Mouse (Mus musculus) midbrain, postnatal 0 days (tissue): ENCODE data around the gene Trak1. TPM values are rescaled to one million over a fixed set of nuclear protein-coding genes. Genes with fewer than 3 reads are reported as not detected.

Source experiments
- ATAC-seq: fragments of 200-750 bp; cut with Nextera tagmentation; 2 replicates; pipeline ENCODE4 v1.8.0; 2017; ENCODE audit warnings: moderate number of reproducible peaks, mild to moderate bottlenecking, moderate TSS enrichment, moderate library complexity; ENCODE audit not compliant: low FRiP score
- DNase-seq: peaks from one replicate; pipeline ENCODE4 v3.0.0-alpha.2; 2015; ENCODE audit warnings: low spot score
- H3K27ac ChIP-seq: fragments of 300-500 bp; sonication (generic); 2 replicates; pipeline ENCODE4 v1.5.1; 2014; ENCODE audit warnings: low read depth, mild to moderate bottlenecking, low read length, mixed read lengths
- H3K27me3 ChIP-seq: fragments of 300-500 bp; sonication (generic); 2 replicates; pipeline ENCODE4 v1.6.1; 2014; ENCODE audit warnings: low read length, control low read depth, mixed read lengths; ENCODE audit not compliant: insufficient read depth
- H3K36me3 ChIP-seq: fragments of 300-500 bp; sonication (generic); 2 replicates; pipeline ENCODE4 v1.6.1; 2014; ENCODE audit warnings: low read length, control low read depth, mixed read lengths; ENCODE audit not compliant: insufficient read depth
- H3K4me1 ChIP-seq: fragments of 300-500 bp; sonication (generic); 2 replicates; pipeline ENCODE4 v1.6.1; 2014; ENCODE audit warnings: mild to moderate bottlenecking, control low read depth, antibody characterized with exemption, low read length, mixed read lengths; ENCODE audit not compliant: insufficient read depth
- H3K4me2 ChIP-seq: fragments of 300-500 bp; sonication (generic); 2 replicates; pipeline ENCODE4 v1.6.1; 2014; ENCODE audit warnings: low read depth, mild to moderate bottlenecking, low read length, mixed read lengths; ENCODE audit not compliant: poor library complexity, severe bottlenecking
- H3K4me3 ChIP-seq: fragments of 300-500 bp; sonication (generic); 2 replicates; pipeline ENCODE4 v1.5.1; 2014; ENCODE audit warnings: low read depth, mild to moderate bottlenecking, low read length, moderate library complexity
- H3K9ac ChIP-seq: fragments of 300-500 bp; sonication (generic); replicated peaks from 2 replicates; pipeline ENCODE4 v1.6.1; 2014; ENCODE audit warnings: mild to moderate bottlenecking, low read length, moderate library complexity, mixed read lengths; ENCODE audit not compliant: poor library complexity, severe bottlenecking
- H3K9me3 ChIP-seq: fragments of 300-500 bp; sonication (generic); 2 replicates; pipeline ENCODE4 v1.6.1; 2016; ENCODE audit warnings: low read length, control low read depth
- CTCF ChIP-seq: IDR thresholded peaks from 2 replicates; pipeline ENCODE4 v1.5.1; 2016; ENCODE audit warnings: antibody characterized with exemption, mild to moderate bottlenecking
- WGBS: fragments of 180-500 bp; shearing (Covaris S2); extraction: QIAGEN DNeasy Blood & Tissue Kit; methylation state at CpG from one replicate; pipeline ENCODE4 v1.1.7; 2014; 5-methylcytosine and 5-hydroxymethylcytosine counted together
- polyA plus RNA-seq: library from polyadenylated mRNA; unstranded; fragments of >200 nt; fragmentation: Nextera tagmentation; extraction: Ambion mirVana; gene quantifications from 2 replicates; pipeline ENCODE4 v1.2.1, GENCODE M21; 2015
- total RNA-seq: library from RNA; depleted of rRNA; stranded (reverse); fragments of >200 nt; gene quantifications from 2 replicates; pipeline ENCODE4 v1.2.3, GENCODE M21; 2014

Trak1 gene
- total and polyA plus RNA-seq, 2 experiments from 2014 or later: 61.6 to 154 TPM

DNA sequence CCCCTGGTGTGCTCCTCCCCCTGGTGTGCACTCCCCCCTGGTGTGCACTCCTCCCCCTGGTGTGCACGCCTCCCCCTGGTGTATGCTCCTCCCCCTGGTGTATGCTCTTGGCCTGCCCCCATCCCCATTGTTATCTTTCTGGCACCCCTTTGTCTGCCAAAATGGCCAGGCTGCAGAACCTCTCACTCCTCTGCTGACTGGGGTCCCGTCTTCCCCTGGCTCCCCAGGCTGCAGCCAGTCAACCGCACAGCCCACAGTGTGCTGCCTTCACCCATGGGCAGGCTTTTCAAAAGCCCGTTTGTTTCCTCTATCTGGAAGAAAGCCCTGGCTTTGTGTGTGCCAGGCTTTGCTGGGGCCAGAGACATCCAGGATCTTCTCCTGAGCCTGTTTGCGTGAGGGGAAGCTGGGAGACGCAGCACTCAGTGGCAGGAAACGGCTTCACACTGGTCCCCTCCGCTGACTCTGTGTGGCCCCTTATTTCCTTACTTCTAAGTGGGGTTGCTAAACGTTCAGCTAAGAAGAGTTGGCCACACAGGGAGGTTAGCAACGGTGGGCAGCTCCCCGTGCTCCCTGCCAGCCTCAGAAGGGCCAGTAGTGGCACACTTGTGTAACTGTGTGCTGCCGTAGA lies 63.1 kb downstream of the Trak1 start:
- no peak for TF ChIP-seq CTCF
- Histone ChIP-seq H3K9me3 (no peaks in the 10 kb centered on the region), H3K4me2 (peak overlapping the region; percentile 29), H3K27ac (peak overlapping the region; percentile 78), H3K27me3 (no peaks in the 10 kb centered on the region), H3K9ac (0 out of 2 replicates have a peak overlapping the region, but pooled peaks have one; percentile 19), H3K4me1 (peaks cover 10% of the 10 kb centered on the region), H3K36me3 (peaks cover 7% of the 10 kb centered on the region; the same call in 1 of the 2 replicates), H3K4me3 (no peak overlapping the region)
- DNase-seq (peak; percentile 87), ATAC-seq (peak; percentile 84)
- 7% methylated on average over 12 of the region's 12 CpGs for WGBS

DNA sequence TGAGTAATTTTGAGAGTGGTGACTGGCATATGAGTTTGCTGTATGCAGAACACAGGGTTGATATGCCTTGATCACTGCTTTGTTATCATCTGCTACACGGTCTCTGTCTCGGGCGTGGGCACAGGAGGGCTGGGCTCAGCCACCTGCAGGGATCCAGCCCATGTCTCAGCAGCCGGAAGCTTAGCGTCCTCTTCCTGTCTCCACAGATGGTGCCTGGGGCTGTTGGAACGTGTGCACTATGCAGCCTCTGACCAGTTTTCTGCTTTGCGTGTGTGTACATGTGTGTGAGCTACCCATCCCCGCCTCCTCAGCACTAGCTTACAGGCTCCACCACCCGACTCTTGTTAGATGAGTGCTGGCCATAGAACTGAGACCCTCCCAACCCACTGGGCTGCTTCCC lies 63.7 kb downstream of the Trak1 start:
- Histone ChIP-seq H3K9me3 (no peaks in the 10 kb centered on the region), H3K4me3 (no peak overlapping the region), H3K9ac (0 out of 2 replicates have a peak overlapping the region, but pooled peaks have one; percentile 5), H3K36me3 (peaks cover 7% of the 10 kb centered on the region; the same call in 1 of the 2 replicates), H3K4me2 (peak overlapping the region; percentile 29; the same call in 1 of the 2 replicates), H3K4me1 (peaks cover 8% of the 10 kb centered on the region), H3K27ac (peak overlapping the region; percentile 78), H3K27me3 (no peaks in the 10 kb centered on the region)
- peak; percentile 47 for ATAC-seq
- WGBS: 28% methylated on average over 9 of the region's 9 CpGs
- peak; percentile 59 for DNase-seq
- no peak for TF ChIP-seq CTCF

DNA sequence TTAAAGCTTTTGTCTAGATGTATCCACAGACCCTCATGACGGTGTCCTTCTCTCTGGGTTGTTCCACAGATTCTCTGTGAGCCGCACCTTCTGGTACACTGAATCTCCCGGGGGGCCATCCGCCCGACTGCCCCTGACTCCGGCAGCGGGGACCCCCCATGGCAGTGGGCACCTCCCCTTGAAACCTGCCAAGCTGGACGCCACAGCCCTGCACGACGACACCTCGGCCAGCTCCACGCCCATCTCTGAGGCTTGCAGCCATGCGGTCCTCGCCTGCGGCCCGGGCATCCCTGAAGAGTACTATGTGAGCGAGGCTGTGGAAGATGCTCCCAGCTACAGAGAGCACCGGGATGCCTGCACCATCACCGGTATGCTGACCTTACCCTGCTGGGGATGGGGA lies 66.6 kb downstream of the Trak1 start:
- 75% methylated on average over 19 of the region's 19 CpGs for WGBS
- Histone ChIP-seq H3K4me1 (peaks cover 8% of the 10 kb centered on the region), H3K27ac (no peak overlapping the region), H3K4me3 (no peak overlapping the region), H3K4me2 (no peak overlapping the region), H3K27me3 (no peaks in the 10 kb centered on the region), H3K9me3 (no peaks in the 10 kb centered on the region), H3K36me3 (peaks cover 7% of the 10 kb centered on the region; the same call in 1 of the 2 replicates), H3K9ac (no peak overlapping the region)
- TF ChIP-seq CTCF: no peak
- ATAC-seq (no peak), DNase-seq (no peak)

DNA sequence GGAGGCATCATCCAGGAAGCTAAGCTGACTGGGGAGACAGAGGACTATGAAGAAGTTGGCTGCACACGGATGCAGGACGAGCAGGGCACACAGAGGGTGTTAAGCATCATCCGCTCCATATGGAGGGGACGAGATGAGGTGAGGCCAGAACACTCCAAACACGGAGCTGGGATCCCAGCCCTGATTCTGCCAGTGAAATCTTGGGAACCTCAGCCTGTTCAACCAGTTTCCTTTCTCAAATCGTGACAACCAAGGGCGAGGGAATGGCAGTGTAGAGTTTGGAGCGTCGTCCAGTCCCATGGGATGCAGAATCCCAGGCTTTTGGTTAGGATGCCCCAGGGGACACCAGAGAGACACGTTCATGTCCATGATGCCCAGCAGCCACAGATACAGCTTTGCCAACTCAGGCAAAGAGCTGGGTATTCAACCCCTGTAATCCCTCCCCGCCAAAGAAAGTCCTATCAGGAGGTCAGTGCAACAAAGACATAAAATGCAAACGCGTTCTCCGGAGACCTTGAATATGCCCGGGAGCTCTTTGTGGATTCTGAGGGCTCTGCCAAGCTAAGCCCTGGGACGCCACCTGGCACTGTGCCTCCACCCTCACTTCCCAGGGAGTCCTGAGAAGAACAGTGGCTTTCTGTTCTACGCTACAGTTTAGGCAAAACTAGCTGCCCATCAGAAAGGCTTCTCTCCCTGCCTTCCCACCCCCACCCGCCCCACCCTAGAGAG lies 69.0 kb downstream of the Trak1 start:
- TF ChIP-seq CTCF: no peak
- DNase-seq: peak; percentile 86
- H3K36me3 ChIP-seq: peaks cover 7% of the 10 kb centered on the region; the same call in 1 of the 2 replicates
- H3K4me1 ChIP-seq: peaks cover 3% of the 10 kb centered on the region; the same call in 1 of the 2 replicates
- ATAC-seq: peak; percentile 79
- no peak overlapping the region for H3K9ac ChIP-seq
- no peak overlapping the region for H3K4me3 ChIP-seq
- no peaks in the 10 kb centered on the region for H3K27me3 ChIP-seq
- H3K4me2 ChIP-seq: no peak overlapping the region
- 40% methylated on average over 18 of the region's 18 CpGs for WGBS
- H3K9me3 ChIP-seq: no peaks in the 10 kb centered on the region
- H3K27ac ChIP-seq: peak overlapping the region; percentile 34

DNA sequence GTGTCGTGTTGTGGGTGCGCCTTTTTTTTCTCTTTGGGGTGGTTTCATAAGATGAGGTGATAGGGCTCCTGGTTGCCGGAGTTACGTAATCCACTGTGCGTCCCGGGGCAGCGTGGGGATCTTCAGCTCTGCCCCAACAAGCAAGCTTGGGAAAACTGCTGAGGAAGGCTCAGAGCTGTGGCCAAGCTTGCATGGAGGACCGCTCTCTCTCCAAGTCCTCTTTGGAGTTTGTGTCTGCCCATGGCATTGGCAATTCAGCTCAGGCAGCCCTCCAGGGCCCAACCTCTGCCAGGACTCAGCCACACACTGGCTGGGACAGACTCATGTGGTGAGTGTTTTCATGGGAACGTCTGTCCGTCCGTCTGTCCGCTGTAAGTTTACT lies 69.6 kb downstream of the Trak1 start:
- no peaks in the 10 kb centered on the region for H3K9me3 ChIP-seq
- 61% methylated on average over 12 of the region's 12 CpGs for WGBS
- peak overlapping the region; percentile 28; the same call in 1 of the 2 replicates for H3K4me2 ChIP-seq
- H3K36me3 ChIP-seq: peaks cover 7% of the 10 kb centered on the region; the same call in 1 of the 2 replicates
- DNase-seq: peak; percentile 80
- ATAC-seq: peak; percentile 70
- no peak overlapping the region for H3K4me3 ChIP-seq
- peak overlapping the region; percentile 34 for H3K27ac ChIP-seq
- no peak for TF ChIP-seq CTCF
- no peaks in the 10 kb centered on the region for H3K27me3 ChIP-seq
- H3K4me1 ChIP-seq: peaks cover 6% of the 10 kb centered on the region; the same call in 1 of the 2 replicates
- no peak overlapping the region for H3K9ac ChIP-seq

GRCm38 (mm10) chr9:121369573-121369972 lies 72.3 kb downstream of the Trak1 start:
- H3K4me2 ChIP-seq: no peak overlapping the region
- peaks cover 1% of the 10 kb centered on the region; the same call in 1 of the 2 replicates for H3K36me3 ChIP-seq
- no peaks in the 10 kb centered on the region for H3K27me3 ChIP-seq
- 78% methylated on average over 6 of the region's 6 CpGs for WGBS
- H3K9ac ChIP-seq: no peak overlapping the region
- no peak overlapping the region for H3K27ac ChIP-seq
- peaks cover 8% of the 10 kb centered on the region; the same call in 1 of the 2 replicates for H3K4me1 ChIP-seq
- TF ChIP-seq CTCF: no peak
- ATAC-seq (no peak), DNase-seq (no peak)
- no peaks in the 10 kb centered on the region for H3K9me3 ChIP-seq
- no peak overlapping the region for H3K4me3 ChIP-seq
